ENCODE assay signal across 7 mouse cellular contexts in the genomic region with DNA sequence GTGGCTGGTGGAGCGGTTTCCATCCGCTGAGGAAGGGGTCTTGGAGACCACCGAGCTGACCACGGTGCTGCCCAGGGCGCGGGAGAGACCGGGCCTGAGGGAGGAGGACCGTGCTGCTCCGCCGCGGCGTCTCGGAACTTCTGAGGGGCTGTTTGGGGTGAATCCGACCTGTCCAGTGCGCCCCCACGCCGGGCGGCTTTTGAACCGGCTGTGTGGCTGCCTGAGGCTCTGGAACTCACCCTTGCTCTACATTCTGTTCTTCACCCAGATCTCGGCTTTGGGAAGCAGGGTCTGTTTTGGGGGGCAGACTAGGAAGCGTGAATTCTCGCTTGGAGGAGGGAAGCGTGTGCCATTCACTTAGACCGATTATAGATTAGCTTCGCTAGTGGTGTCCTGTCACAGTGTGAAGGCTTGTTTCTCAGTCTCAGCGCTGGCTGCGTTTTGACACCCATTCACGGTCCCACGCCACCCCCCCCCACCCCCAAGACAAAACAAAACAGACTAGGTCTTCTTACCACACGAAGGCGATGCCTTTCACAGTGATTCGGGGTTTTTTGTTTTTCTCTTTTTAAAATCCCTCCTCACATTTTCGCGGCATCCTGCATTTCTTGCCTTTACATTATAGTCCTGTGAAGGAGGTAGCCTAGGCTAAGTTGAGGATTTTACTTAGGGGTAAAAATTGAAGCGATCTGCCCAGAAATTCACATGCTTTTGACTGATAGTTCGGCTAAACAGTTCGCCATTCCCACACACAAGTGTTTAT. TPM values are rescaled to one million over a fixed set of nuclear protein-coding genes. Genes with fewer than 3 reads are reported as not detected.
A peak's percentile ranks its signal among the peaks of the same experiment; 100 is the strongest.
DNase-seq lines count a peak whose midpoint lies in the region; ATAC-seq and TF ChIP-seq lines count a peak whose summit lies in the region.

No protein-coding gene starts in this region.

- TF ChIP-seq POLR2A in olfactory bulb, adult 2 months (IDR thresholded peaks at IDR 0.05; ENCODE audit: insufficient read depth, low read depth, low read length): no peak

- H3K9me3 ChIP-seq in liver, embryonic 12.5 days (replicated peaks): no peaks in the 10 kb centered on the region

- H3K4me1 ChIP-seq in liver, embryonic 12.5 days: peaks cover 74% of the 10 kb centered on the region
- 0 out of 2 replicates have a peak, but pooled peaks cover 2% of the 10 kb centered on the region for H3K4me1 ChIP-seq in olfactory bulb, adult 2 months (ENCODE audit: control insufficient read depth, insufficient read depth, low read length)

- H3K27me3 ChIP-seq in liver, embryonic 12.5 days (replicated peaks): no peaks in the 10 kb centered on the region

- H3K27ac ChIP-seq in liver, embryonic 12.5 days: peak overlapping the region; percentile 97
- H3K27ac ChIP-seq in olfactory bulb, adult 2 months (ENCODE audit: insufficient read depth, low read depth, low read length): peak overlapping the region; percentile 78

- ATAC-seq in hematopoietic stem cell, adult 5-6 weeks (replicated peaks in 1 of 2; ENCODE audit: insufficient read depth in 1 of 2, low FRiP score in 2 of 2, low TSS enrichment in 1 of 2, low read depth in 1 of 2, poor library complexity in 2 of 2, severe bottlenecking in 2 of 2): peak; percentile 15 to 30
- peak; percentile 35 for ATAC-seq in liver, embryonic 12.5 days

- TF ChIP-seq CTCF in olfactory bulb, adult 2 months (IDR thresholded peaks at IDR 0.05; ENCODE audit: insufficient read depth, low read depth, low read length): no peak

- peak overlapping the region; percentile 85 for H3K4me3 ChIP-seq in liver, embryonic 12.5 days
- peak overlapping the region; percentile 84 for H3K4me3 ChIP-seq in olfactory bulb, adult 2 months (ENCODE audit: insufficient read depth, low read depth, low read length)

- H3K9ac ChIP-seq in liver, embryonic 12.5 days: peak overlapping the region; percentile 98

- peaks cover 26% of the 10 kb centered on the region for H3K36me3 ChIP-seq in liver, embryonic 12.5 days

- WGBS in liver, embryonic 12.5 days (ENCODE audit: insufficient replicate concordance): 2% methylated on average over 37 of the region's 37 CpGs
- WGBS in olfactory bulb, adult 2 months: 2% methylated on average over 37 of the region's 37 CpGs

- H3K4me2 ChIP-seq in liver, embryonic 12.5 days: peak overlapping the region; percentile 74

- DNase-seq in right cerebral cortex, adult 2 months (ENCODE audit: low spot score in 2 of 2): peak; percentile 37 to 42
- no peak for DNase-seq in right cerebral cortex, postnatal 4 days
- DNase-seq in brain, adult 2 months (ENCODE audit: low read depth, low spot score): peak; percentile 24
- no peak for DNase-seq in gastrocnemius, adult 18-20 months (ENCODE audit: low spot score)

RNA-seq across cellular contexts. Expression of gene Bcl2l13, which starts 0.6 kb away (rescaled TPM):
- total RNA-seq in hematopoietic stem cell, adult 5-6 weeks (2017): 19.6 and 30.1 TPM in 2 replicates
- polyA plus RNA-seq in liver, embryonic 12.5 days (2016; fragmentation: Nextera tagmentation; extraction: Ambion mirVana): 50.3 and 50.6 TPM in 2 replicates
- polyA plus RNA-seq in olfactory bulb, adult 2 months (2012; ENCODE audit: insufficient read depth, insufficient read length, low replicate concordance, missing spikeins): not detected in 2 replicates
- 10 to 100 TPM; 68.0 to 69.4 TPM for total RNA-seq in gastrocnemius, adult 18-20 months (2021)

RNA-seq across cellular contexts. Expression of gene Atp6v1e1, which starts 14.0 kb away (rescaled TPM):
- total RNA-seq in hematopoietic stem cell, adult 5-6 weeks (2017): 115 and 128 TPM in 2 replicates
- polyA plus RNA-seq in liver, embryonic 12.5 days (2016; fragmentation: Nextera tagmentation; extraction: Ambion mirVana): 150 and 151 TPM in 2 replicates
- polyA plus RNA-seq in olfactory bulb, adult 2 months (2012; ENCODE audit: insufficient read depth, insufficient read length, low replicate concordance, missing spikeins): not detected in 2 replicates
- 100 to 1,000 TPM; 129 to 137 TPM for total RNA-seq in gastrocnemius, adult 18-20 months (2021)

Comparison
In these comparisons a context has a peak if more than half of its experiments do, and no peak if none do; other contexts are left out.
1. DNase-seq: peak in right cerebral cortex, adult 2 months (2 of 2) and brain, adult 2 months (single experiment); none in right cerebral cortex, postnatal 4 days (single experiment) and gastrocnemius, adult 18-20 months (single experiment).